Comparison of ENCODE assay signal across 8 mouse cellular contexts in the genomic region with DNA sequence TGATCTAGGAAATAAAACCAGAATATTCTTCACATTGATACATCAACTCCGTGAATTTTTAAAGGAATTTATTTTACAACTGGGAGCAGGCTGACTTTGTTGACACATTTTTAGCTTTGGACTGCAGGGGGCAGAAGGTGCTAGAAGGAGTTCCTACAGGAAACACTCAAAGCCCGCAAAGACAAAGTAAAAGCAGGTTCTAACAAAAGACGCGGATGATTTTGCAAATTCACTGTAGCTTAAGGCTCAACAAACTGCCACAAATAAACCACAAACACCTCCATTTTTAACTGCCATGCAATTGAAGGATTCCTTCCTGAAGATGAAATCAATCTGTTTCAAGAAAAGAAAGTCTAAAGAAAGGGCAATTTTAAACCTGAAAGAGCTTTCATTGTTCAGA. TPM values are rescaled to one million over a fixed set of nuclear protein-coding genes. Genes with fewer than 3 reads are reported as not detected.
A peak's percentile ranks its signal among the peaks of the same experiment; 100 is the strongest.
DNase-seq lines count a peak whose midpoint lies in the region; ATAC-seq lines count a peak whose summit lies in the region.

No protein-coding gene starts in this region.

- DNase-seq in 3134 (ENCODE audit: extremely low read depth, insufficient read length, low spot score): peak; percentile 50
- DNase-seq in CD8-positive naive resting alpha-beta T cell, adult 2 months (ENCODE audit: low read depth in 2 of 2, low spot score in 2 of 2): peak; percentile 41 to 68
- peak; percentile 93 for DNase-seq in embryonic facial prominence, embryonic 14.5 days (ENCODE audit: low spot score)
- DNase-seq in hindlimb bud, embryonic 11.5 days (ENCODE audit: extremely low spot score, low read depth, low spot score): peak; percentile 41
- peak; percentile 17 for DNase-seq in liver, embryonic 13.5 days
- peak; percentile 54 for DNase-seq in neural tube, embryonic 11.5 days (ENCODE audit: low spot score)
- no peak for DNase-seq in frontal cortex, postnatal 36 days (ENCODE audit: low spot score in 2 of 2)
- DNase-seq in cerebellum, adult 18-20 months: no peak

- H3K4me2 ChIP-seq in embryonic facial prominence, embryonic 14.5 days (ENCODE audit: low read depth, low read length): peak overlapping the region; percentile 96
- H3K4me2 ChIP-seq in liver, embryonic 13.5 days: peak overlapping the region; percentile 37
- H3K4me2 ChIP-seq in neural tube, embryonic 11.5 days (ENCODE audit: low read depth): peak overlapping the region; percentile 29

- H3K27me3 ChIP-seq in embryonic facial prominence, embryonic 14.5 days (replicated peaks; ENCODE audit: control insufficient read depth, insufficient read depth, low read length): no peaks in the 10 kb centered on the region
- peaks cover 32% of the 10 kb centered on the region for H3K27me3 ChIP-seq in liver, embryonic 13.5 days
- no peaks in the 10 kb centered on the region for H3K27me3 ChIP-seq in neural tube, embryonic 11.5 days (ENCODE audit: control insufficient read depth, insufficient read depth, low read length)

- H3K9ac ChIP-seq in embryonic facial prominence, embryonic 14.5 days (ENCODE audit: low read depth, low read length): no peak overlapping the region
- no peak overlapping the region for H3K9ac ChIP-seq in liver, embryonic 13.5 days
- no peak overlapping the region for H3K9ac ChIP-seq in neural tube, embryonic 11.5 days (ENCODE audit: low read length)

- H3K27ac ChIP-seq in embryonic facial prominence, embryonic 14.5 days (replicated peaks; ENCODE audit: low read depth, low read length): peak overlapping the region; percentile 59; the same call in 1 of the 2 replicates
- no peak overlapping the region for H3K27ac ChIP-seq in liver, embryonic 13.5 days
- H3K27ac ChIP-seq in neural tube, embryonic 11.5 days (ENCODE audit: low read depth, low read length): no peak overlapping the region

- peaks cover 4% of the 10 kb centered on the region; the same call in 1 of the 2 replicates for H3K4me1 ChIP-seq in embryonic facial prominence, embryonic 14.5 days (ENCODE audit: control insufficient read depth, insufficient read depth, low read length)
- H3K4me1 ChIP-seq in liver, embryonic 13.5 days (replicated peaks): peaks cover 40% of the 10 kb centered on the region
- 0 out of 2 replicates have a peak, but pooled peaks cover 3% of the 10 kb centered on the region for H3K4me1 ChIP-seq in neural tube, embryonic 11.5 days (ENCODE audit: control insufficient read depth, insufficient read depth, low read length)

- no peaks in the 10 kb centered on the region for H3K9me3 ChIP-seq in embryonic facial prominence, embryonic 14.5 days (ENCODE audit: control insufficient read depth, low read length)
- no peaks in the 10 kb centered on the region for H3K9me3 ChIP-seq in liver, embryonic 13.5 days (replicated peaks)
- H3K9me3 ChIP-seq in neural tube, embryonic 11.5 days (ENCODE audit: control insufficient read depth, low read length): no peaks in the 10 kb centered on the region

- ATAC-seq in embryonic facial prominence, embryonic 14.5 days (ENCODE audit: low read depth): no peak
- ATAC-seq in liver, embryonic 13.5 days (ENCODE audit: low read depth): no peak
- ATAC-seq in neural tube, embryonic 11.5 days (ENCODE audit: insufficient read depth, low FRiP score, low TSS enrichment): no peak

- peak overlapping the region; percentile 25; the same call in 1 of the 2 replicates for H3K4me3 ChIP-seq in embryonic facial prominence, embryonic 14.5 days (ENCODE audit: low read depth, low read length)
- H3K4me3 ChIP-seq in liver, embryonic 13.5 days (replicated peaks): no peak overlapping the region; the same call in 1 of the 2 replicates
- H3K4me3 ChIP-seq in neural tube, embryonic 11.5 days (ENCODE audit: low read depth, low read length): no peak overlapping the region

- WGBS in embryonic facial prominence, embryonic 14.5 days: 1% methylated on average over 4 of the region's 4 CpGs
- WGBS in liver, embryonic 13.5 days (ENCODE audit: insufficient replicate concordance): 2% methylated on average over 4 of the region's 4 CpGs
- WGBS in neural tube, embryonic 11.5 days: 3% methylated on average over 4 of the region's 4 CpGs

- H3K36me3 ChIP-seq in embryonic facial prominence, embryonic 14.5 days (ENCODE audit: control insufficient read depth, insufficient read depth, low read length): peaks cover 40% of the 10 kb centered on the region
- H3K36me3 ChIP-seq in liver, embryonic 13.5 days: peaks cover 18% of the 10 kb centered on the region
- H3K36me3 ChIP-seq in neural tube, embryonic 11.5 days (ENCODE audit: control insufficient read depth, insufficient read depth, low read length): no peaks in the 10 kb centered on the region; the same call in 1 of the 2 replicates

RNA-seq across cellular contexts. Expression of a gene that starts 6.3 kb away (rescaled TPM):
- 47.2 and 50.1 TPM in 2 replicates for polyA plus RNA-seq in embryonic facial prominence, embryonic 14.5 days (2014; fragmentation: Nextera tagmentation; extraction: Ambion mirVana)
- polyA plus RNA-seq in liver, embryonic 13.5 days (2015; fragmentation: Nextera tagmentation; extraction: Ambion mirVana): 8.9 and 10.1 TPM in 2 replicates
- 63.8 and 66.2 TPM in 2 replicates for polyA plus RNA-seq in neural tube, embryonic 11.5 days (2014; fragmentation: Nextera tagmentation; extraction: Ambion mirVana)

Comparison
In these comparisons a context has a peak if more than half of its experiments do, and no peak if none do; other contexts are left out.
1. DNase-seq: peak in 3134 (single experiment), CD8-positive naive resting alpha-beta T cell, adult 2 months (2 of 2), embryonic facial prominence, embryonic 14.5 days (single experiment), hindlimb bud, embryonic 11.5 days (single experiment), liver, embryonic 13.5 days (single experiment) and neural tube, embryonic 11.5 days (single experiment); none in frontal cortex, postnatal 36 days (0 of 2) and cerebellum, adult 18-20 months (0 of 2).
2. H3K4me2 ChIP-seq: peak in every context shown above with its lines; median percentile 96 in embryonic facial prominence, embryonic 14.5 days; 37 in liver, embryonic 13.5 days; 29 in neural tube, embryonic 11.5 days.